Mouse (Mus musculus): Measurements from ENCODE around the gene Gm7534. TPM values are rescaled to one million over a fixed set of nuclear protein-coding genes. Genes with fewer than 3 reads are reported as not detected.

Gm7534 gene
- polyA plus RNA-seq, 2 experiments, result not detected

DNA sequence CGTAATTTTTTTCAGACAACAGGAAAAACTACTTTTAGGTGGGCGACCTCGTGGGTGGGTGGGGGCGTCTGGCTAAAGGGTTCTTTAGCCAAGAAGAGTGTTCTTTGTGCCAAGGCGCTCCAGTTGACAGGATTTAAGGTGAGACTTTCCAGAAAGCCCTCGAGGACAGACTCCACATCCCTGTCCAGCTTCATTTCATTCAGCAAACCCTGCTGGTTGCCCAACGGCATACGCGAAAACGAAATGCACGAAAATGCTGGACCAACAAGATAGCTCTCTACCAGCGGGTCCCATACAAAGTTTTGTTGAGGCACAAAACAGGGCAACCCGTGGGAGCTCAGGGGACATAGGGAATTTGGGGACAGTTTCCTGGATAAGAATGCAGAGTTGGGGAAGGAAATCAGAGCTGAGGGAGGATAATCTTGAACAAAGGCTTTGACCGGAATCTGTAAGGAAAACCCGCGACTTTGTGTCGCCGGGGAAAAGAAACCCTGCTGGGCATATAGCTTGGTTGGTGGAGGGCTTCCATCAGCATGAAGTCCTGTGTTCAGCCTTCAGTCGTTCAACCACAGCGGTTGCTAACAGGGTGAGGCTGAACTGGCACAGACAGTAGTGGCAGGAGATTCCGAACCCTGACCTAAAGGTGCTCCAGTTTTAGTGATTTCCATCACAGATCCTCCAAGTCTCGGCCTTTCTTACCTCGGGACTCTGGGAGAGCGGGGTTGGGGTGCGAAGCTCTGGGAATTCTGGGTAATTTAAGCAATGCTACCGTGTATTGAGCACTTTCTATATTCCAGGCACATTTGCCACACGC, 47.5 kb upstream of the Gm7534 start:
- Histone ChIP-seq H3K4me1 (replicated peaks; ENCODE audit: control insufficient read depth in 2 of 2, insufficient read depth in 2 of 2, low read length in 1 of 2) (peaks cover 0 to 13% of the 10 kb centered on the region in 2 experiments; a peak in 2 of 4 replicates), H3K9ac (replicated peaks) (no peak overlapping the region), H3K36me3 (replicated peaks; ENCODE audit: control insufficient read depth, insufficient read depth, low read depth) (no peaks in the 10 kb centered on the region), H3K9me3 (ENCODE audit: control insufficient read depth, low read length) (no peaks in the 10 kb centered on the region), H3K4me3 (ENCODE audit: insufficient read depth in 1 of 2, low read depth in 2 of 2, low read length in 2 of 2) (no peak overlapping the region; a peak in 1 of 4 replicates), H3K27ac (no peak overlapping the region), H3K27me3 (ENCODE audit: control insufficient read depth, insufficient read depth, low read length) (peaks cover 78% of the 10 kb centered on the region), H3K4me2 (ENCODE audit: low read depth) (peak overlapping the region; percentile 61)
- 12% methylated on average over 27 of the region's 27 CpGs for WGBS (ENCODE audit: insufficient replicate concordance)
- ATAC-seq (ENCODE audit: insufficient read depth) (no peak), DNase-seq (ENCODE audit: low read depth in 3 of 3, low spot score in 3 of 3) (no peak)
- TF ChIP-seq CTCF (IDR thresholded peaks at IDR 0.05; ENCODE audit: low read depth) (no peak), EP300 (IDR thresholded peaks at IDR 0.05; ENCODE audit: low read depth) (no peak)

GRCm38 (mm10) chr4:134249651-134250050, 46.8 kb upstream of the Gm7534 start:
- peaks cover 71% of the 10 kb centered on the region for H3K27me3 ChIP-seq (ENCODE audit: control insufficient read depth, insufficient read depth, low read length)
- H3K4me3 ChIP-seq (ENCODE audit: insufficient read depth in 1 of 2, low read depth in 2 of 2, low read length in 2 of 2), result peak overlapping the region in 1 of 2 experiments; percentile 29; a peak in 2 of 4 replicates
- ATAC-seq (ENCODE audit: insufficient read depth), result no peak
- peak overlapping the region; percentile 55 for H3K4me2 ChIP-seq (ENCODE audit: low read depth)
- TF ChIP-seq CTCF (IDR thresholded peaks at IDR 0.05; ENCODE audit: low read depth) (peak; percentile 85), EP300 (IDR thresholded peaks at IDR 0.05; ENCODE audit: low read depth) (no peak)
- H3K4me1 ChIP-seq (replicated peaks; ENCODE audit: control insufficient read depth in 2 of 2, insufficient read depth in 2 of 2, low read length in 1 of 2), result peaks cover under 1 to 12% of the 10 kb centered on the region in 2 experiments; a peak in 3 of 4 replicates
- no peak for DNase-seq (ENCODE audit: low read depth in 3 of 3, low spot score in 3 of 3)
- H3K9me3 ChIP-seq (ENCODE audit: control insufficient read depth, low read length), result no peaks in the 10 kb centered on the region
- H3K9ac ChIP-seq (replicated peaks), result no peak overlapping the region
- WGBS (ENCODE audit: insufficient replicate concordance), result 4% methylated on average over 30 of the region's 30 CpGs
- H3K27ac ChIP-seq, result no peak overlapping the region
- no peaks in the 10 kb centered on the region for H3K36me3 ChIP-seq (replicated peaks; ENCODE audit: control insufficient read depth, insufficient read depth, low read depth)

- DNase-seq (ENCODE audit: low read depth in 3 of 3, low spot score in 3 of 3), result no peak
- no peaks in the 10 kb centered on the region for H3K9me3 ChIP-seq (ENCODE audit: control insufficient read depth, low read length)
- TF ChIP-seq EP300 (IDR thresholded peaks at IDR 0.05; ENCODE audit: low read depth) (no peak), CTCF (IDR thresholded peaks at IDR 0.05; ENCODE audit: low read depth) (no peak)
- peaks cover 2 to 3% of the 10 kb centered on the region in 2 experiments; a peak in 2 of 4 replicates for H3K4me1 ChIP-seq (replicated peaks; ENCODE audit: control insufficient read depth in 2 of 2, insufficient read depth in 2 of 2, low read length in 1 of 2)
- no peak for ATAC-seq (ENCODE audit: insufficient read depth)
- H3K4me3 ChIP-seq (ENCODE audit: insufficient read depth in 1 of 2, low read depth in 2 of 2, low read length in 2 of 2), result peak within 1 kb of the TSS in 1 of 2 experiments; percentile 84; a peak in 2 of 4 replicates
- H3K9ac ChIP-seq (replicated peaks), result no peak within 1 kb of the TSS
- peaks cover 43% of the 10 kb centered on the region for H3K27me3 ChIP-seq (ENCODE audit: control insufficient read depth, insufficient read depth, low read length)
- 65% methylated on average over 7 of the region's 7 CpGs for WGBS (ENCODE audit: insufficient replicate concordance)
- H3K4me2 ChIP-seq (ENCODE audit: low read depth), result peak within 1 kb of the TSS; percentile 93
- no peak within 1 kb of the TSS for H3K27ac ChIP-seq
- H3K36me3 ChIP-seq (replicated peaks; ENCODE audit: control insufficient read depth, insufficient read depth, low read depth), result no peaks in the 10 kb centered on the region
Observed at GRCm38 (mm10) chr4:134246719-134247258, 44.0 kb upstream of the Gm7534 start, which contains the start of gene Gm30191. TSS of gene Gm30191 (plus strand) at chr4:134246935.

GRCm38 (mm10) chr4:134246256-134246655, 43.5 kb upstream of the Gm7534 start:
- ATAC-seq (ENCODE audit: insufficient read depth) (no peak), DNase-seq (ENCODE audit: low read depth in 3 of 3, low spot score in 3 of 3) (no peak)
- H3K27me3 ChIP-seq (ENCODE audit: control insufficient read depth, insufficient read depth, low read length), result peaks cover 38% of the 10 kb centered on the region
- H3K27ac ChIP-seq, result no peak overlapping the region
- no peak overlapping the region for H3K9ac ChIP-seq (replicated peaks)
- WGBS (ENCODE audit: insufficient replicate concordance), result 47% methylated on average over 4 of the region's 4 CpGs
- H3K4me3 ChIP-seq (ENCODE audit: insufficient read depth in 1 of 2, low read depth in 2 of 2, low read length in 2 of 2), result no peak overlapping the region
- no peak overlapping the region; the same call in 1 of the 2 replicates for H3K4me2 ChIP-seq (ENCODE audit: low read depth)
- H3K9me3 ChIP-seq (ENCODE audit: control insufficient read depth, low read length), result no peaks in the 10 kb centered on the region
- TF ChIP-seq CTCF (IDR thresholded peaks at IDR 0.05; ENCODE audit: low read depth), result no peak
- no peak for TF ChIP-seq EP300 (IDR thresholded peaks at IDR 0.05; ENCODE audit: low read depth)
- no peaks in the 10 kb centered on the region for H3K36me3 ChIP-seq (replicated peaks; ENCODE audit: control insufficient read depth, insufficient read depth, low read depth)
- H3K4me1 ChIP-seq (replicated peaks; ENCODE audit: control insufficient read depth in 2 of 2, insufficient read depth in 2 of 2, low read length in 1 of 2), result peaks cover 2 to 3% of the 10 kb centered on the region in 2 experiments; a peak in 2 of 4 replicates

Measured in liver, embryonic 14.5 days (tissue).